ENCODE assay signal across 8 mouse cellular contexts in the genomic region with DNA sequence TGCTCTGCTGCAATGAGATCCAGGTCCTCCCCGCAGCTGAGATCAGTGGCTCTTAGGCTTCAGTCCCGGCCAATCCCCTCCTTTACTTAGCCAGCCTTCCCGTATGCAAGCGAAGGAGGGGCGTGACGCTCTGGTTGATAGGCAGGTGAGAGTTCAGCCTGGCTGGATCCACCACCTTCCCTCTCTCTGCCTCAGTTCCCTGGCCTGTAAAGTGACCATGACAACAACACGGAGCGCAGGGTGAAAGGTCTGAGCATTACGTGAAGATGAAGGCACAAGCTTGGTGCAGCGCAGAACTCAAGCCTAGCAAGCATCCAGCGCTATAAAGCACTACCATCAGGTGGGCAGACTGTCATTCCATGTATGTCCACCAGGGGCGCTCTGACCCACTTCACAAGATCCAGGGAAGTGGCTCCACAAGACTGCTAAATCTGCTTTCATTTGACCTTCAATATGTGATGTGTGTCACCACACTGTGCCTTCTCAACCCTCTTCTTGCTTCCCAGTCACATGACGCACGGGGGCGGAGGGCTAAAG. TPM values are rescaled to one million over a fixed set of nuclear protein-coding genes. Genes with fewer than 3 reads are reported as not detected.
DNase-seq lines count a peak whose midpoint lies in the region; ATAC-seq lines count a peak whose summit lies in the region.

No protein-coding gene starts in this region.

- DNase-seq in WW6 (ENCODE audit: low read depth, low spot score): peak; percentile 71
- DNase-seq in cerebellum, postnatal 25 days: peak; percentile 79 to 86
- DNase-seq in frontal cortex, postnatal 36 days (ENCODE audit: low spot score in 2 of 2): peak; percentile 64 to 79
- DNase-seq in hindbrain, embryonic 14.5 days (ENCODE audit: low spot score): peak; percentile 85
- peak; percentile 48 for DNase-seq in left cerebral cortex, adult 11 months (ENCODE audit: low spot score)
- DNase-seq in lung, postnatal 4 days: peak; percentile 79 to 86
- DNase-seq in retina, postnatal 1 day: peak; percentile 87
- DNase-seq in urinary bladder, adult 18-20 months (ENCODE audit: low spot score in 2 of 2): peak; percentile 61 to 68

- H3K4me2 ChIP-seq in hindbrain, embryonic 14.5 days (replicated peaks): peak overlapping the region; percentile 33

- H3K36me3 ChIP-seq in hindbrain, embryonic 14.5 days (replicated peaks; ENCODE audit: control insufficient read depth, insufficient read depth): no peaks in the 10 kb centered on the region

- H3K9ac ChIP-seq in hindbrain, embryonic 14.5 days: no peak overlapping the region

- no peak overlapping the region for H3K27ac ChIP-seq in hindbrain, embryonic 14.5 days

- no peak overlapping the region for H3K4me3 ChIP-seq in hindbrain, embryonic 14.5 days (replicated peaks; ENCODE audit: low read length)

- no peaks in the 10 kb centered on the region for H3K9me3 ChIP-seq in hindbrain, embryonic 14.5 days (ENCODE audit: control insufficient read depth, low read length)

- 4% methylated on average over 15 of the region's 15 CpGs for WGBS in hindbrain, embryonic 14.5 days

- 0 out of 2 replicates have a peak, but pooled peaks cover 5% of the 10 kb centered on the region for H3K4me1 ChIP-seq in hindbrain, embryonic 14.5 days (replicated peaks; ENCODE audit: control insufficient read depth, insufficient read depth, low read length)

- ATAC-seq in hindbrain, embryonic 14.5 days (ENCODE audit: low FRiP score): no peak; the same call in 1 of the 2 replicates

- no peaks in the 10 kb centered on the region for H3K27me3 ChIP-seq in hindbrain, embryonic 14.5 days (ENCODE audit: control insufficient read depth, insufficient read depth, low read length)

RNA-seq across cellular contexts. Expression of a gene that starts 18.0 kb away (rescaled TPM):
- polyA plus RNA-seq in hindbrain, embryonic 14.5 days (2014; fragmentation: Nextera tagmentation; extraction: Ambion mirVana): 264 and 303 TPM in 2 replicates

RNA-seq across cellular contexts. Expression of a gene that starts 49.7 kb away (rescaled TPM):
- 31.1 and 33.3 TPM in 2 replicates for polyA plus RNA-seq in hindbrain, embryonic 14.5 days (2014; fragmentation: Nextera tagmentation; extraction: Ambion mirVana)
